Mouse (Mus musculus) cerebellum, postnatal 10 days (tissue): ENCODE results near the gene Zfp626.
"Not testable (repeated sequence)": the region's sequence is repeated elsewhere in the genome, so short reads cannot be mapped to it uniquely, and the experiment has no call there.

Experiments used
- DNase-seq, 2 experiments: peaks; one replicate each; pipeline ENCODE4 v3.0.0; 2021; ENCODE audit warnings: mixed read lengths in 2 of 2

Gene Zfp626

DNA sequence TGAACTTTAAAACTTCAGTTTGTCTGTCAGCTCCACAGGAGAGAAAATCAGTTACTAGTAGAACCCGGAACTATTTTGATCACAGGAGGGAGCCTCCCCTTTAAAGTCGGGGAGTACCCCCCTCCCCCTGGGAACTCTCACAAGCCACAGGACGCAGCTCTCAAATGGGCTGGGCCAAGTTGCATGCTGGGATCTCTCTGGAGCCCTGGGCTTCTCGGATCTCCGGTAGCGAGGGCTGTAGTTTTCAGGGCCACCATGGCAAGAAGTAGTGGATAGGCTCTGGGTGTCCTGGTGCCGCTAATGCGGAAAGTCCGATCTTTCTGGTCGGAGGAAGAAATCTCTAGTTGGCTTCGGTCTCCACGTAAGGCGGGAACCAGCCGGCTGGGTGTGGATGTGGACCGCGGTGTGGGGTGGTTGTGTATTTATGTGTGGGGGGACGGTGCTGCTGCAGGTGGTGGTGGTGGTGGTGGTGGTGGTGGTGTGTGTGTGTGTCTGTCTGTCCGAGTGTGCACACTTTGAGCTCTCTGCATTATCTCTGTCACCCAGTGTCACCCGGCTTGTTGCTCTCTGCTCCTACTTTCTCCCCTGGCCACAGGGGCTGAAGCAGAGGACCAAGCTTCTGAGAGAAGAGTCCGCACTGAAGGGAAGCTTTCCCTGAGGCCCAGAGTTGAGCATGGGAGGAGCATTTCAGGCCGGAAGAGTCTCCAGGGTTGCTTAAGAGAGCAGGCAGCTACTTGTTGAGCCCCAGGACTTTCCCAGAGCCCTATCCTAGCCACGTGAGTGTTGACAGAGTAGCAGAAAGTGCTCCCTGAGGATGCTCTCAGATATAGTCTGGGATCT is 53.6 kb downstream of the Zfp626 start:
- DNase-seq: peak; percentile 49 to 55

DNA sequence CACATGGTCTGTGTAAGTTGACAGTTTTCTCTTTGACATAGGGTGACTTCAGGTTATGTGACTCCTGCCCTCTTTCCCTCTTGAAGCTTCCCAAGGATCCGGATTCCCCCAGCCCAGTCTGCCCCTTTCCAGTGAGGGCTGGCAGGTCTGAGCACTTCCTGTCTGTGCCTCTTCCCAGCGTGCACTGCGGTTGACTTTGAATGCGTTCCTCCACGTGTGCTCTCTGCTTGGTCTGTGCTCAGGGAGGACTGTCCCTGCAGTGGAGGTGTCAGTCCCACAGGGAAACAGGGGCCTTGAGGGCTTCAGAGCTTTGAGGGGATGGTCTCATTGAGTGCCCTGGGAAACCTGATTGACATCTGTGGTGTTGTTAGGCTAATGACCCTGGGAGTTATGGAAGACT is 55.6 kb downstream of the Zfp626 start:
- DNase-seq: not testable (repeated sequence)
